Mouse (Mus musculus): ENCODE results near the gene Pde1a.

- TF ChIP-seq CTCF (IDR thresholded peaks at IDR 0.05; ENCODE audit: borderline replicate concordance, control insufficient read depth, extremely low read depth, insufficient read depth, low read length, poor library complexity) (no peak), POLR2A (IDR thresholded peaks at IDR 0.05; ENCODE audit: control insufficient read depth, extremely low read depth, insufficient read depth, low read length, poor library complexity) (no peak)
Measured at GRCm38 (mm10) chr2:80066449-80066848, 62.8 kb downstream of the Pde1a start.
